Mouse (Mus musculus): ENCODE measurements at regions not wholly inside any gene's neighbourhood (a gene's known extent, or its start where the extent isn't known, plus 50 kb on each side); places are given as distances from the start of the nearest gene placed in this dataset.

DNA sequence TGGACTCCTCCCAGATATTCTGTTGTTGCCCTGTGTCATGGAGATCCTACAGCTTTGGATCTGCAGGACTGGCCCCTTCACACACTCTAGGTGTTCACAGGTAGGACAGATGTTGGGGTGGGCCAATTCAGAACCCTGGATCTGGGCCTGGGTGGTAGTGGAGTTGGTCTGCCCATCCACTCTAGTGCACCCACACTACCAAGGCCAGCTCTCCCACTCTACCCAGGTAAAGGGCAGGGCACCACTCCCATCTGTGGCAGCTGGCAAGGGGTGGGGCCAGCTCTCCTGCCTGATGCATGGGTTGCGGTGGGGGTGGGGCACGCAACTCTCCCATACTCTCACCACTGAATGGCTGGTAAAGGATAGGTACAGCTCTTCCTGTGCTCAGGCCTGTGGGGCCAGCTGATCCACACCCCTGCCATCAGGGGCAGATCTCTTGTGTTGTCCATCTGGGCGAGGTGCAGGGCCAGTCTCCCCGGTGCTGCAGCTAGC is 76.5 kb downstream of the Gja1 start:
- DNase-seq (ENCODE audit: low spot score): no peak

DNA sequence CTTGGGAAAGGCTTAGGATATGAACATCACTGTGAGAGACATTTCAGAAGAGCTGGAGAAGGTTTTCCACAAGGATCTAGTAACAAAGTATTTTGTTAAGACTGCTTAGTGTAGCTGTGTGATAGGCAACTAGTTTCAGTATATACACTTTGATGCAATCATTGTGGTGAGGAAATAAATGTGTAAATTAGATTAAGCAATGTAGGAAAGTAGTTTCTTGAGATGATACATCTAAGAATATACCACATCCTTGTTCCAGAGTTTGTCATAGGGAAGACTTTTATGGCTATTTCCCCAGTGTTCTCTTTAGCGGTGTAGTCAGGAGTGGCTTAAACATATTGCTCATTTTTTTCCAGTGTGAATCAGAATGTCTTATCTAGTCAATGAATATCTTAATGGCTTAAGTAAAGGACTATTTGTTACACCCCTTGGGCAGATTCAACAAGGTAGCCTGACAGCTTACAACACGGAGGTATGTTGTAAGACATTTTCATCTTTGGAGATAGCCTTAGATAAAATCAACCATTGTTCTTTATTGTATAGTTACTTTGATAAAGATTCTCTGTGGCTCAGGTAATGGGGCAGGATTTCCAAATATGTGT is 78.8 kb downstream of the Gja1 start:
- no peak for DNase-seq (ENCODE audit: low spot score)

DNA sequence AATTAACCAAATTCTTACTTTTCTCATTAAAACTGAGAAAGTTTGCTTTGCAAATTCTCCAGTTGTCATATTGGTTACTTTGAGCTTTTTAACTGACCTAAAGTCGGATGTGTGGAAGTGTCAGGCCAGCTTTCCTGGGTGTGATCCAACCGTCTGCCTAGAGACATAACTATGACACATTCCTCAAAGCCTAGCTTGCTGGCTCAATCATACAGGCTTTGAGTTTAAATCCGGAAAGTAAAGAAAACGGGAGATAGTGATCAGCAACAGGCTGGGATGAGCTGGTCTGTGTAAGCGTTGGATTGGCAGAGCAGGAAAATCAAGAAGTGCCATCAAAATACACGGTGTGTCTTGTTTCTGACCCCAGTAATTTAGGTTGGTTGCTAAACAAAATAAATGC is 91.4 kb downstream of the Gja1 start:
- DNase-seq (ENCODE audit: low spot score): no peak

DNA sequence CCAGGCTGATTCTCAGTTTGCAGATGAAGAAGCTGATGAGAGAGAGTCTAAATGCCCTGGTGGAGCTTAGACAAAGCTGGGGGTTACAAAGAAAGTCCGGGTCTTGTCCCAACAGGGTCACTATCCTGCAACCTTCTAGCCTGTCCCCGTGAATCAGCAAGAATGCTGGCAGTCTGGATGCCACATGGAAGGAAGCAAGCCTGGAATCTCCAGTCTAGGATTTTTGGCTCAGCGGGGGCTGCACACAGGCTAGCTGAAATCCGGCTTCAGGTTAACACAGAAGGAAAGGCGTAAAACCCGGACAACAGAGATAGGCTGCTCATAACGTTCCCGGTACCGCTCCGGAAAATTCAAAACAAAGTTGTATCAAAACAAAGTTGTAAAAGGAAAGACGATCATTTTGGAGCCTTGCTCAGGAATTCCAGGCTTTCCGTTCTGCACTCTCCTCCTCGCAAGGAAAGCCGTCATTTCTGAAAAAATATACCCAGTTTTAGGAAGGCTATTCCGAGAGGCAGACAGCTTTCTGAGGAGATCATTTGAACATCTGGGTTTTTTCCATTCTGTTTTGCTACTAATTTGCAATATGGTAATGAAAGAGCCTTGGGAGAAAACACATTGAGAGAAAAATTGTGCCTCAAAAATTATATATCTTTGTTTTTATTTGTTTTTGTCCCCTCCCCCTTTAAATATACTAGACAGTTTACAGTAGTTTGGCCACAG is 92.0 kb downstream of the Gja1 start:
- peak; percentile 49 for DNase-seq (ENCODE audit: low spot score)

DNA sequence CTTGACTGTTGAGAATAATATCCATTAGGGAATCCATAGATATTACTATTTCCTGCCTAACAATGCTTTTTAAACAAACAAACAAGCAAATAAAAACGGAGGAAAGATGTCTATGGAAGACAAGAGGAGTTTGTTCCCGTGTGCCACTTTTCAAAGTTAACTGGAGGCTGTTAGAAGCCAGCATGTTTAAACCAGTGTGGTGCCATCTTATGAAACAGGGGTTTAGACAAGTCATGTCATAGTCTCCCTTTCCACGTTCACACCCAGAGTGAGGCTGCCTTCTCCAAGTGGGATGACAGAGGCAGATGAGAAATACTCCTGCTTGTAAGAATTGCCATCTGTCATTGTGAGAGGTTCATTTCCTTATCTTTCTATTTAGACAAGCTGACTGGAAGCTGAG is 92.8 kb downstream of the Gja1 start:
- DNase-seq (ENCODE audit: low spot score): no peak

DNA sequence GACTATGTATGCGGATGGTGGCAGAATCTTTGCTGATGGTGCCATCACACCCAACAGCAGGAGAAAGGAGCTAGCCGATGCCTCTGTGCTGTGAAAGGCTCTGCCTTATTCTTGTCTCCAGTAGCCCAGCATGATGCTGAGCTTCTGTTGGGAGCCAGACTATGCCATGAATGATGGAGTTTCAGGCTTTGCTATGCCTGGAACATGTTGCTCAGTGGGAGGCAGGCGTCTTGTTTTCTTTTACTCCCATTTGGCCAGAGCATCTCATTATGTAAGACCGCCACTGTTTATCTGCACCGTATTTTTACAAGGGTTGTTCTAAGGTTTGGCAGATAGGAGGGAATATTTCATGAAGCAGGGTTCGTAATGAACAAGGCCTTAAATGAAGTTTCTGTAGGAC is 97.8 kb downstream of the Gja1 start:
- no peak for DNase-seq (ENCODE audit: low spot score)

DNA sequence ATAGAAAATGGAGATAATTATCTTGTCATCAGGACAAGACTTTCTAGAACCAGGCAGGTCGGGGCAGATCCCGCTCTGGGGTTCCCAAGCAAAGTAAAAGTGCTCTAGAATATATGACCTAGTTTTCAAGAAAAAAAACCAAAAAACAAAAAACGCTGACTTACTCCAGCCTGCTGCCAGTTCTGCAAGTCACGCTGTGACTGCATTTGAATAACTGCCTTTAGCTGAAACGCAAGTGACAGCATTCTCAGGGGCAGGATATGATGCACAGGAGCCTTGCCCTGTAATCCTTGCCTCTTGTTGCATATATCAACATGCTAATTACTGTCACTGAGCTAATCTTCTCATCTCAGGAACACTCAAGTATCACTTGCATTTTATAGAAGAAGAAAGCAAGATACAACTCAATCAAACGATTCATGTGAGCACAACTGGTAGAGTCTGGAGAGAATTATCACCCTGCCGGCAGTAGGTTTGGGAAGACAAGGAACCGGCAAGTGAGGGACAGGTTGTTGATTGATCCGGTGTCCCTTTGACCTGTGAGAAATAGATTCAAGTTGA is 105.1 kb downstream of the Gja1 start:
- no peak for DNase-seq (ENCODE audit: low spot score)

DNA sequence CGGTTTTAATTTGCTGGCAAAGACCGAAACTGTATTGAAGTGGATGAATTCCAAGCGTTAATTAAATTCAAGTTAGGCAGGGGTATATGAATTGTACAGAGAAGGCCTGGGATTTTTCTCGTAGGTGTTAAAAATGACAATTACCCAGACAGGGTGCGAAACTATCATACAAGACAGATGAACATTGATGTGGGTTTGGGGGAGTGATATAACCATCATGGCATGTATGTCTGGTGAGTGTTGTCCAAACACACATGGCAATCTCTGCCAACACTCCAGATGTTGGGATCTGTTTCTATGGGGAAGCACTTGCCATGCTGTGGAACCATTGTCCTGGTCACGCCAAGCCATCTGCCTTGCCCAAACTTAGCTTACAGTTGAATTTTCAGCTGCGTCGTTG is 107.8 kb downstream of the Gja1 start:
- no peak for DNase-seq (ENCODE audit: low spot score)

DNA sequence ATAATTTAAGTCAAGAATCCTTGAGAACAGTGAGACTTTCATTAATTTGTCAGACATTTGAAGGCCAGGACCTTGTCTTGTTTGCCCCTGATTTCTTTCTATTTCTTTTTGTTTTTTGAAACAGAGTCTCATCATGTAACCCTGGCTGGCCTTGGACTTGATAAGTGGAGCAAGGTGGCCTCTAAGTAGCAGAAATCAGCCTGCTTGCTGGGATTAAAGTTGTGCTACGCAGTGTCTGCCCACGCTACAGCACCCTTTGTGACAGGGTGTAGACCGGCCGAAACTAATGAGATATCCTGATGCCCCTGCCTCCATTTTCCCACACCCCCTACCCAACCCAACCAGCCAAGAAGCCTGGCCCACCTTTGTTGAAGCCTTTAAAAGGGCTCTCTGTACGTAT is 108.6 kb downstream of the Gja1 start:
- DNase-seq (ENCODE audit: low spot score): peak; percentile 44

DNA sequence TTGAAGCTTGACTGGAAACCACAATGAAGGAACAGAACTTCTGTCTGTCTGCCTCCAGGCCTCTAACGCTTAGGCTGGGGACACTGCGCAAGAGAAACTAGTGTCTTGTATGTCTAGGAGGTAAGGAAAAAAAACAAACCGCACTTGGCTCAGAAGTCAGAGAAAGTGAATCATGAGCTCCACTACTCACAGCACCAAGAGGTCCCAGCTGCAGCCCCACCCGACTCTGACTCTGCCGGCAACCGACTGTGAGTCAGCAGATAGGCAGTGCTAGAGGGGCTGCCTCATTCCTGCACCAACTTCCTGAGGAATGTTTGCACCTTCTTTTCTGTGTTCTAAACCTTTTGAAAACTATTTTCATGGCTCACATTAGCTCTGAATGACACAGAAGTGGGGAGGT is 109.5 kb downstream of the Gja1 start:
- peak; percentile 51 for DNase-seq (ENCODE audit: low spot score)

DNA sequence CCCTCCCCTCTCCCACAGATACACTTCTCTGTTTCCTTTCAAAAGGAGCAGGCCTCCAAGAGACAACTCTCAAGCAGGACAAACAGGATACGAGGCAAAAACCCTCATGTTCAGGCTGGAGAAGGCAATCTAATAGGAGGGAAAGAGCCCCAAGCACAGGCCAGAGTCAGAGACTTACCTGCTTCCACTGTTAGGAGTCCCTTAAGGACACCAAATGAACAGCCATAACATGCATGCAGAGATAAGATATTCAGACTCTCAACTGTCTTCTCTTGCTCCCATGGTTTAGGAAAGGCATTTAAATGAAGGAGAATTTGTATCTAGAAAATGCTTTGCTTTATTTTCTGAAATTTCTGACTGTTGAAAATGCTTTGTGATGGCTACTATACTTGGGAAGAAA is 116.3 kb downstream of the Gja1 start:
- no peak for DNase-seq (ENCODE audit: low spot score)

DNA sequence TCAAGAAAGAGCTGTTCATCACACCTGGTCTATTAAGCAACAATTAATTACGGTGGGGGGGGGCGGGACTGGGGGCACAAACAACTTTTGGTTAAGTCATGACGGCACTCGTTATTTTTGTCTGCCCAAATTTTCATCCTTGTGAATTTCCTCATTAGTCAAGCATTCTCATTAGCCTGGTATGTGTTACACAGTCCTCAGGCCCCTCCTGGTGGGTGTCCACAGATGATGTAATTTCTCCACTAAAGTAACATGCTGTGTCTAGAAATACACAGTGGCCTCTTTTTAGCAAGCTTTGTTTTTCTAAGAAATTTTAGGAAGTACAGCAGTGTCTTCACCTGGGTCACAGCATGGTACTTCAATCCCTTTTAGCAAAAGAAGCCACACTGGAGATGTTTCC is 118.2 kb downstream of the Gja1 start:
- DNase-seq (ENCODE audit: low spot score): no peak

DNA sequence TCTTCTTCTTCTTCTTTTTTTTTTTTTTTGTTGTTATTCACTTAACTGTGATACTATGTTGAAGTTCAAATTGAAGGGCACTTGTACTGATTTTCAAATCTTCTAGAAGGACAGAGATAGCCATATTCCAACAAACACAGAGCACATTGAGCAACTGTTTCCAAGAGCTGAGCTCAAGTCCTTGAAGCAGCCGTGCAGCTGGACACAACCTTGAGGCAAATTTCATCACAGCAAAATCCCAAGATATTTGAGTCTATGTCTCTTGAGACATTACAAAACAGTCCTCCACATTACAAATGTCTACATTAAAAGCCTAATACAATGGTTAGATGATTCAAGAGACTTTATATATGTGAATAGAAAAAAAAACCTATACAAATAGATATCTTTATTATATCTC is 141.9 kb downstream of the Gja1 start:
- peak; percentile 43 for DNase-seq (ENCODE audit: low spot score)

DNA sequence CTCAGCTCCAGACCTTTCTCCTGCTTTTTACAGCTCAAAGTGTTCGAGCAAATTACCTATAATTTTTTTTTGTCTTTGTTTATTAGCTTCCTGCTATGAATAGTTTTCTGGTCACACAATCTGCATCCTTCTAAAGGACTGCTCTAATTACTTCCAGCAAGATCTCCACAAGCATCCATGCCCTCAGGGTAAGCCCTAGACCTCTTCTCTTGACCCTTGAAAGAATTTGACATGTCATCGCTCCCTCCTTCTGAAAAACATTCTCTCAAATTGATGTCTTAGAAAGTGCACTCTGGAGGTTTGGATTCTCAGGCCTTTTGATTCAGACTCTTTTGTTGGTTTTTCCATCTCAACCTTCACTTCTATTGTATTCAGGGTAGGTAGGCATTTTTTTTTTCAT is 148.7 kb downstream of the Gja1 start:
- DNase-seq (ENCODE audit: low spot score): no peak

DNA sequence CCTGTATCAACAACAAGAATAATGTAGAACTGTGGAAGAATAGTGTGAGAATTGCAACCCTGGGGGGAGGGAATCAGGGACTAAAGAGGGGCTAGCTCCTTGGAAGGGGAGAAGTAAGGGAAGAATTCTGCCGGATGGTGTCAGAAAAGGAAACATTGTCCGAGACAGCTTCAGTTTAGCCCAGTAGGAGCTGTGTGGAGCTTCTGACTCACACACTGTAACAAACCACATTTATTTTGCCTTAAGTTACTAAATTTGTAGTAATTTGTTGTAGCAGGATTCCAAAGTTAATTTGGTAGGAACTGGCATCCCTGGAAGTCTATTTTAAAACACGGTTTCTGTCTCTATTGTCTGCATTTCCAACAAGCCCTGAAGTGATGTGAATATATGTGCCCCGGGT is 160.0 kb downstream of the Gja1 start:
- DNase-seq (ENCODE audit: low spot score): no peak

DNA sequence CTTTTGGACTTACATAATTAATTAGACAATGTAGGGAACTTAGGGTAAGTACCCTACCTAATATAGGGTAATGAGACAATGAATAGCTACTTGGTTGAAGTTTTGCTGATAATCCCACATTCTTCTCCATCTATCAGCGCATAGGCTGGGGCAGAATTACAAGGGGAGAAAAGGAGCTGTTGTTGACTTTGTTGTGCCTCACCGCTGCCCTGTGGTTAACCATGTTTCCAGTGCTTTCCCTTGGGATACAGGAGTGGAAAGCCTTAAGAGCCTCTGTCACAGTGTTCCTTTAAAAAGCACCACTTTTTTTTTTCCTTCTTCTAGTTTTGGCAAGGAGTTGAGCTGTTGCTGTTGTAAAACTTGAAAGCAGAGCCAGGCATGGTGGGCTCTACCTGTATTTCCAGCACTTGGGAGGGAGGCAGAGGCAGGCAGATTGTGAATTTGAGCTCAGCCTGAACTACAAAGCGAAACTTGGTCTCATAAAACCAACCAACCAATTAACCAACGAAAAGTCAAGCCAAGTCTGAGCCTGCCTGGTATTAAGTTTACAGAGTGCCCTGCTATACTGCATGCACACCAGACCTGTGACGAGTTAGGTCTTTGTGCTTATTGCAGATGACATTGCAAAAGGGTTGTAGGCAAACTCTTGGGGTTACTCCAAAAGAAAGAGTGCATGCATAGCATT is 162.8 kb downstream of the Gja1 start:
- DNase-seq (ENCODE audit: low spot score): no peak

DNA sequence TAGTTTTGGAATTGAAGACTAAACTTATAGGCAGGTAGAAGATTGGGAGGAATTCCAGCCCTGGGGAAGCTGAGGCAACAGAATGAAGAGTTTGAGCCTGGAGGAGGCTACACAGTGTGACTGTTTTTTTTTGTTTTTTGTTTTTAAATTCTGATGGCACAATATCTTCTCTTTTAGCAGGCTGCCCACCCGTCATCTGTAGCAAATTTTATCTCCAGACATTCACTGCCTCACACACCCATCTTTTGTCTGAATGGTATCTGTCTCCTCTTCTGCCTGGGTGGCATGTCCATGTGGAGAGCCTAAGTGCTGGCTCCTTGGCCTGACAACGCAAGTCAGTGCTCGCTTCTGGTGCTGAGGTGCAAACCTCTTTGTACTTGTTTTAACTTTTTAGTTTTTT is 165.0 kb downstream of the Gja1 start:
- DNase-seq (ENCODE audit: low spot score): no peak

DNA sequence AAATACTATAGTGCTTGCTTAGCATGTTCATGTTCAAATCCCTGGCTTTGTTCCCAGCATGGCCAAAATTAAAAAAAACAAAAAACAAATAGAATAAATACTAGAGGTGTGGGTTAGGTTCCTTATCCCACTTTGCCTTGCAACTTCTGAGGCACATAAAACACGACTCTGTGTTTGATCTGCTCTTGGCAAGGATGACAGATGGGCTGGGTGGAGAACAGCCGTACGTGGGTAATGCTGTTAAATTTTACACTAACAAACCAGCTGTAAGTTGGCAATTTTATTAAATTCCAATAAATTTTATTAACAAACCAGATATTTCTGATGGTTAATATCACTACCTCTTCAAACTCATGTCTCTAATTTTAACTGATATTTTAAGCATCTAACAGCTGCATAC is 168.9 kb downstream of the Gja1 start:
- no peak for DNase-seq (ENCODE audit: low spot score)

DNA sequence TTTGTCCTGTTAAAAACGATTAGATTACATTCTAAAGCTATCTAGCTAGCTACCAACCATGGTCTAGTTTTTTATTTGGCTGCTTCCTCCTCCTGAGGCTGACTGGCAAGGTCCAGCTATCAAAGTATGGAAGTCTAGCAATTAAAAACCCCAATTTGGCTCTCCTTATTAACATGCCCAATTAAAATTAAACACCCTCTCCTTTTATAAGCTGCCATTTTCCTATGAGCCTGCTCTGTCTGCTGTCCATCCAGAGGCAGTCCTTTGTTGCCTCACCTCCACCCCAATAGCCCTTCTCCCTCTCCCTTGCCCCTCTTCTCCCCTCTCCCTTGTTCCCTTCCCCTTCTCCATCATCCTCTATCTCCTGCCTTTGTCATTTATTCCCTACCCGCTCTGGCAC is 169.7 kb downstream of the Gja1 start:
- DNase-seq (ENCODE audit: low spot score): no peak

DNA sequence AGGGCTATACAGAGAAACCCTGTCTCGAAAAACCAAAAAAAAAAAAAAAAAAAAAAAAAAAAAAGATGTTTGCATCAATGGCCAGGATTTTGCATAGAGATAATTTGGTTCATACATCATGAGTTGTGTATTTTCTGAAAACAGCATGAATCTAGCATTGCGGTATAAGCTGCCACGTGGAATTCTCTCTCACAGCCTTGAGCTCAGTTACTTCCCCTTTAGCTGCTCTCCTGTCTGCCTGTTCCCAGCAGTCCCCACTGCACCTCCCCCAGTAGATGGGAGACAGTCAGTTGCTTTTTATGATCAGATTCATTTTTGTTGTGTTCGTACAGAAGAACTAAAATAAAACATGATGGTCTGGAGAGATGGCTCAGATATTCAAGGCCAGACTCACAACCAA is 170.7 kb downstream of the Gja1 start:
- DNase-seq (ENCODE audit: low spot score): no peak

DNA sequence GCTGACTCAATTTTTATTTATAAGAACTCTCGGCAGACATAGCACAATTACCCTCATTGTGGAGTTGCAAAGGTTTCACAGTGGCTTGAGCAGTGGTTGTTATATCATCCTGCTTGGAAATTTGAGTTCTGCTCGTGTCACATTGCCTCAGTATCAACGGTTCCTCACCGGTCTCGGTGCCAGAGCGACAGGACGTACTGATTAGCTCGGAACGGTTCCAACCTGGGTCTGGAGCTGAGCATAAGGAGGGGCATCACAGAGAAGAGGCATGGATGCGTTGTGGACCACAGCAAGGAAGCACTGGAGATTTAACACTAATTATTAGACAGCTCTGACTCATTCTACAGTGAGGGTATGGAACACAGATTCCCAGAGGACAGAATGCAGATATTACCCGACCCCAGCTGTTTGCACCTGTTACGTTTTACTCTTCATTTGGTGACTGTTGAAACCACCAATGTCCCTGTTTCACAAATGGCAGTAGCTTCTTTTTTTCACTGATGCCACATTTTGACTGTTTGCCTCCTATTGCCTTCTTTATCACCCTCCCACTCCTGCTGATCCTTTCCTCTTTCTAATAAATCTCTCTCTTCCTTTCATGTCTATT is 189.8 kb downstream of the Gja1 start:
- no peak for DNase-seq (ENCODE audit: low spot score)

DNA sequence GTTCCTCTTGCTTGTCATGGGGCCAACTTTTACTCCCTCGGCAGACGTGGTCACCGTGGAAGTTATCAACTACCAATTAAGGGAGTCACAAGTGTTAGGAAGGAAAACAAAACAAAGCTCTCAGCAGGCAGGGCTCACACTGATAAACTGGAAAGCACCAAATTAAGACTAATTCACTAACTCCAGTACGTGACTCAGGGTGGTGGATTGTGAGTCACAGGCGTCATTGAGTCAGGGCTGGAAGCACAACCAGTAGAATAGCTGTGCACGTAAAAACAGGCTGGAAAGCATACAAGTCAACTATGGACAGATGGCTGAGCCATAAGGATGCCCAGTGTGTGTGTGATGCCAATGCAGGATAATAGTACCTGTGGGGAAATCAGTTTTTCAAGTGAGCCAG is 204.9 kb downstream of the Gja1 start:
- peak; percentile 12 for DNase-seq (ENCODE audit: low spot score)

DNA sequence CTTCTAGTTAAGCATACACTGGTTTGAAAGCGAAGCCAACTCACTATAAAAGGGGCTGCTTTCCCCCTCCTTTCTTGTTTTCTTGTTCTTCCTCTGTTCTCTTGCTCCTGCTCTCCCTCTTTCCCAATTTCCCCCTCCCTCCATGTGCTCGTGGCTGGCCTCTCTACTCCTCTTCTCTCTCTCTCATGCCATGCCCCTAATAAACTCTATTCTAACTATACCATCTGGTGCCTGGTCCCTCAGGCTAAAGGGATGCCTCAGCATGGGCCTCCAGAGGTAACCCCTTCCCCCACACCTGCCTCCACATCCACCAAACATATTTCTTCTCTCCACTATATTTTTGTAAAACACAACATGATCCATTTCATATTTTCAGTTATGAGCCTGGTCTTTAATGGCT is 210.1 kb downstream of the Gja1 start:
- DNase-seq (ENCODE audit: low spot score): no peak
